Mouse (Mus musculus) stomach, postnatal 0 days (tissue): ENCODE measurements around the gene Btbd16.

Source experiments
- CTCF ChIP-seq: IDR thresholded peaks from 2 replicates; pipeline ENCODE4 v1.5.1; 2016; ENCODE audit warnings: antibody characterized with exemption, low read depth, mild to moderate bottlenecking, moderate library complexity
- EP300 ChIP-seq: optimal IDR thresholded peaks from 2 replicates; pipeline ENCODE3; 2016; ENCODE audit warnings: antibody characterized with exemption

- no peak for TF ChIP-seq CTCF
- no peak for TF ChIP-seq EP300
These were observed 54.6 kb downstream of the Btbd16 start for GRCm38 (mm10) chr7:130828475-130828874.
